Mouse (Mus musculus): ENCODE measurements around the gene Ptpn3. TPM values are rescaled to one million over a fixed set of nuclear protein-coding genes. Genes with fewer than 3 reads are reported as not detected.

Ptpn3 gene
- polyA plus RNA-seq, 1 experiment from 2014 or later = 3.5 TPM

GRCm38 (mm10) chr4:57312256-57313166, 10.9 kb upstream of the Ptpn3 start:
- H3K9ac ChIP-seq = no peak overlapping the region
- ATAC-seq (ENCODE audit: low FRiP score, low read depth) = no peak
- no peak overlapping the region for H3K4me3 ChIP-seq
- peaks cover 8% of the 10 kb centered on the region; the same call in 1 of the 2 replicates for H3K4me1 ChIP-seq
- WGBS = 84% methylated on average over 8 of the region's 8 CpGs
- H3K27me3 ChIP-seq = peaks cover 10% of the 10 kb centered on the region; the same call in 1 of the 2 replicates
- H3K36me3 ChIP-seq = no peaks in the 10 kb centered on the region
- H3K27ac ChIP-seq = no peak overlapping the region
- no peaks in the 10 kb centered on the region for H3K9me3 ChIP-seq
- H3K4me2 ChIP-seq (replicated peaks) = no peak overlapping the region

- Histone ChIP-seq H3K4me1 (peaks cover 8% of the 10 kb centered on the region; the same call in 1 of the 2 replicates), H3K9me3 (no peaks in the 10 kb centered on the region), H3K27me3 (peaks cover 14% of the 10 kb centered on the region; the same call in 1 of the 2 replicates), H3K36me3 (no peaks in the 10 kb centered on the region), H3K4me2 (replicated peaks) (no peak overlapping the region), H3K9ac (no peak overlapping the region), H3K27ac (no peak overlapping the region), H3K4me3 (no peak overlapping the region)
- 89% methylated on average over 4 of the region's 4 CpGs for WGBS
- no peak for ATAC-seq (ENCODE audit: low FRiP score, low read depth)
Measured at GRCm38 (mm10) chr4:57311750-57312149, 10.1 kb upstream of the Ptpn3 start.

GRCm38 (mm10) chr4:57308214-57309000, 6.8 kb upstream of the Ptpn3 start:
- Histone ChIP-seq H3K9me3 (no peaks in the 10 kb centered on the region), H3K27ac (no peak overlapping the region), H3K4me1 (peaks cover 8% of the 10 kb centered on the region; the same call in 1 of the 2 replicates), H3K9ac (no peak overlapping the region; the same call in 1 of the 2 replicates), H3K4me3 (0 out of 2 replicates have a peak overlapping the region, but pooled peaks have one; percentile 12), H3K36me3 (no peaks in the 10 kb centered on the region), H3K4me2 (replicated peaks) (peak overlapping the region; percentile 45), H3K27me3 (peaks cover 14% of the 10 kb centered on the region; the same call in 1 of the 2 replicates)
- WGBS = 45% methylated on average over 26 of the region's 26 CpGs
- no peak for ATAC-seq (ENCODE audit: low FRiP score, low read depth)

- Histone ChIP-seq H3K9ac (no peak overlapping the region), H3K4me2 (replicated peaks) (no peak overlapping the region), H3K27me3 (peaks cover 14% of the 10 kb centered on the region; the same call in 1 of the 2 replicates), H3K4me3 (no peak overlapping the region), H3K9me3 (no peaks in the 10 kb centered on the region), H3K36me3 (no peaks in the 10 kb centered on the region), H3K4me1 (peaks cover 8% of the 10 kb centered on the region; the same call in 1 of the 2 replicates), H3K27ac (no peak overlapping the region)
- 79% methylated on average over 4 of the region's 4 CpGs for WGBS
- no peak for ATAC-seq (ENCODE audit: low FRiP score, low read depth)
Measured at GRCm38 (mm10) chr4:57307747-57308146, 6.1 kb upstream of the Ptpn3 start.

GRCm38 (mm10) chr4:57306260-57306659, 4.6 kb upstream of the Ptpn3 start:
- Histone ChIP-seq H3K4me2 (replicated peaks) (no peak overlapping the region), H3K9me3 (no peaks in the 10 kb centered on the region), H3K27me3 (peaks cover 20% of the 10 kb centered on the region; the same call in 1 of the 2 replicates), H3K27ac (no peak overlapping the region), H3K4me1 (peaks cover 15% of the 10 kb centered on the region), H3K4me3 (no peak overlapping the region), H3K9ac (no peak overlapping the region), H3K36me3 (no peaks in the 10 kb centered on the region)
- WGBS = 86% methylated on average over 4 of the region's 4 CpGs
- no peak for ATAC-seq (ENCODE audit: low FRiP score, low read depth)

GRCm38 (mm10) chr4:57305644-57306043, 4.0 kb upstream of the Ptpn3 start:
- no peak for ATAC-seq (ENCODE audit: low FRiP score, low read depth)
- no peaks in the 10 kb centered on the region for H3K36me3 ChIP-seq

GRCm38 (mm10) chr4:57300469-57301409, 898 bp downstream of the Ptpn3 start:
- peaks cover 38% of the 10 kb centered on the region for H3K4me1 ChIP-seq
- peak overlapping the region; percentile 81 for H3K9ac ChIP-seq
- WGBS = under 1% methylated on average over 37 of the region's 37 CpGs
- H3K9me3 ChIP-seq = no peaks in the 10 kb centered on the region
- peak overlapping the region; percentile 96 for H3K4me2 ChIP-seq (replicated peaks)
- peak overlapping the region; percentile 84 for H3K4me3 ChIP-seq
- no peak overlapping the region for H3K27ac ChIP-seq
- H3K36me3 ChIP-seq = no peaks in the 10 kb centered on the region
- peaks cover 52% of the 10 kb centered on the region for H3K27me3 ChIP-seq
- no peak for ATAC-seq (ENCODE audit: low FRiP score, low read depth)

More at GRCm38 (mm10) chr4:57305644-57306043, 4.0 kb upstream of the Ptpn3 start:
- Histone ChIP-seq H3K4me1 (peaks cover 21% of the 10 kb centered on the region), H3K4me3 (no peak overlapping the region), H3K9me3 (no peaks in the 10 kb centered on the region), H3K27me3 (peaks cover 23% of the 10 kb centered on the region), H3K27ac (no peak overlapping the region), H3K4me2 (replicated peaks) (no peak overlapping the region), H3K9ac (no peak overlapping the region)
- WGBS = 73% methylated on average over 7 of the region's 7 CpGs

GRCm38 (mm10) chr4:57299701-57300468, 1.8 kb downstream of the Ptpn3 start:
- H3K4me1 ChIP-seq = peaks cover 40% of the 10 kb centered on the region
- H3K27ac ChIP-seq = no peak overlapping the region
- ATAC-seq (ENCODE audit: low FRiP score, low read depth) = peak; percentile 56; the same call in 1 of the 2 replicates

GRCm38 (mm10) chr4:57299308-57299700, 2.3 kb downstream of the Ptpn3 start:
- Histone ChIP-seq H3K9me3 (no peaks in the 10 kb centered on the region), H3K27me3 (peaks cover 63% of the 10 kb centered on the region), H3K9ac (peak overlapping the region; percentile 81; the same call in 1 of the 2 replicates), H3K4me2 (replicated peaks) (peak overlapping the region; percentile 96), H3K4me3 (peak overlapping the region; percentile 84), H3K36me3 (no peaks in the 10 kb centered on the region), H3K27ac (no peak overlapping the region), H3K4me1 (peaks cover 41% of the 10 kb centered on the region)
- 2% methylated on average over 9 of the region's 9 CpGs for WGBS
- no peak for ATAC-seq (ENCODE audit: low FRiP score, low read depth)

More at GRCm38 (mm10) chr4:57299701-57300468, 1.8 kb downstream of the Ptpn3 start:
- H3K27me3 ChIP-seq = peaks cover 60% of the 10 kb centered on the region
- no peaks in the 10 kb centered on the region for H3K36me3 ChIP-seq
- no peaks in the 10 kb centered on the region for H3K9me3 ChIP-seq
- H3K4me3 ChIP-seq = peak overlapping the region; percentile 84
- under 1% methylated on average over 92 of the region's 97 CpGs for WGBS
- H3K4me2 ChIP-seq (replicated peaks) = peak overlapping the region; percentile 96
- peak overlapping the region; percentile 81 for H3K9ac ChIP-seq

GRCm38 (mm10) chr4:57298181-57298580, 3.5 kb downstream of the Ptpn3 start:
- 81% methylated on average over 4 of the region's 4 CpGs for WGBS
- ATAC-seq (ENCODE audit: low FRiP score, low read depth) = no peak

More at GRCm38 (mm10) chr4:57298181-57298580, 3.5 kb downstream of the Ptpn3 start:
- peaks cover 41% of the 10 kb centered on the region for H3K4me1 ChIP-seq
- no peak overlapping the region for H3K4me3 ChIP-seq
- no peaks in the 10 kb centered on the region for H3K36me3 ChIP-seq
- peaks cover 63% of the 10 kb centered on the region for H3K27me3 ChIP-seq
- H3K4me2 ChIP-seq (replicated peaks) = no peak overlapping the region
- H3K27ac ChIP-seq = no peak overlapping the region
- no peaks in the 10 kb centered on the region for H3K9me3 ChIP-seq
- H3K9ac ChIP-seq = no peak overlapping the region
